Mouse (Mus musculus): ENCODE measurements around the gene Ctcfl.

DNA sequence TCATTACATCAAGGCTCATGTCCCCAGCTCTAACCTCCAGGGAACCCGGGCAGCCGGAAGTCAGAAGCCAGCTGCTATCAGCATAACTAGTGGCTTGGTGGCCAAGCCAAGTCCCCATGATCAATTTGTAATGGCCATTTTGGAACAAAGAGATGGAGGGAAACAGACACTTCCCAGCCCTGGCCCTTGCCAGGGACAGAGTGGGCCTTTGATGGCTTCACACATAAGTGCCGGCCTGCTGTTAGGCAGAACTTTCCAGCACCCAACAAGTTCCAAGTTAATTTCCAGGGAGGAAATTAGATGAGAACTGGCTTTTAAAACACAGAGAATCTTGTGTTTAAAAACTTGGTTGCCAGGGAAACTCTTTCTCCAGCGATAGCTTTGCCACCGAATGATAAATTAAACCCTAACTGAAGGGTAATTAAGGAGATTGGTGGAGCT is 49.1 kb upstream of the Ctcfl start:
- TF ChIP-seq ZNF384 (IDR thresholded peaks at IDR 0.05; ENCODE audit: low read depth, low read length): no peak
- no peak for TF ChIP-seq HCFC1 (IDR thresholded peaks at IDR 0.05; ENCODE audit: borderline replicate concordance, insufficient read depth, low read length)
